Mouse (Mus musculus): ENCODE results near the gene 1110059E24Rik. TPM values are rescaled to one million over a fixed set of nuclear protein-coding genes. Genes with fewer than 3 reads are reported as not detected.
"Not testable (repeated sequence)": the region's sequence is repeated elsewhere in the genome, so short reads cannot be mapped to it uniquely, and the experiment has no call there.

Gene 1110059E24Rik
- polyA plus RNA-seq, 1 experiment from 2014 or later: 19.6 TPM

GRCm38 (mm10) chr19:21645301-21645700, 7.5 kb downstream of the 1110059E24Rik start:
- H3K4me2 ChIP-seq: no peak overlapping the region
- no peaks in the 10 kb centered on the region for H3K27me3 ChIP-seq (replicated peaks)
- no peak overlapping the region for H3K27ac ChIP-seq
- H3K36me3 ChIP-seq: no peaks in the 10 kb centered on the region
- no peak overlapping the region for H3K4me3 ChIP-seq
- H3K9ac ChIP-seq: no peak overlapping the region
- no peak for ATAC-seq
- H3K9me3 ChIP-seq (replicated peaks): no peaks in the 10 kb centered on the region
- peaks cover 22% of the 10 kb centered on the region; the same call in 1 of the 2 replicates for H3K4me1 ChIP-seq
- WGBS (ENCODE audit: insufficient replicate concordance): 67% methylated on average over 4 of the region's 4 CpGs

GRCm38 (mm10) chr19:21643935-21644334, 8.8 kb downstream of the 1110059E24Rik start:
- Histone ChIP-seq H3K9me3 (replicated peaks) (no peaks in the 10 kb centered on the region), H3K27ac (no peak overlapping the region), H3K36me3 (no peaks in the 10 kb centered on the region), H3K4me2 (no peak overlapping the region), H3K27me3 (replicated peaks) (no peaks in the 10 kb centered on the region), H3K4me3 (no peak overlapping the region), H3K4me1 (peaks cover 22% of the 10 kb centered on the region; the same call in 1 of the 2 replicates), H3K9ac (no peak overlapping the region)
- WGBS (ENCODE audit: insufficient replicate concordance): 68% methylated on average over 1 of the region's 1 CpGs
- ATAC-seq: no peak

DNA sequence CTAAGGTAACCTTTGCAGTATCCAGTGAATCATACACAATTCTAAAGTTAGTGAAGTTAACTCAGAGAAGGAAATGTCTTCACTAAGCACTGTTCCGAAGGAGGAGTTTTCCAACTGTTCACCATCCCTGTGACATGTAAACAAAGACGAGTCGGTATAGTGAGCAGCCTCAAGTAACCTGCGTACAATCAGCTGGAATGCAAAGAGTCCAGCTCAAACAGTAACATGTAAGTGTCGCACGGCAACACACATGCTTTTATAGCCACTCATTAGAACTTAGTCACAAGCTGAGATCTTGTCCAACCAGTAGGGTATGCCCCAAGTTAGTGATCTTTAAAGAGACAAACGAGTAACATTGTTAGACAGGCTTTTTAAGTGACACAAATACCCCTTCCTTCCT, 15.1 kb downstream of the 1110059E24Rik start:
- Histone ChIP-seq H3K27ac (no peak overlapping the region), H3K9ac (no peak overlapping the region), H3K36me3 (no peaks in the 10 kb centered on the region), H3K4me3 (no peak overlapping the region), H3K4me2 (no peak overlapping the region), H3K27me3 (replicated peaks) (no peaks in the 10 kb centered on the region), H3K9me3 (replicated peaks) (no peaks in the 10 kb centered on the region), H3K4me1 (no peaks in the 10 kb centered on the region)
- WGBS (ENCODE audit: insufficient replicate concordance): 72% methylated on average over 7 of the region's 7 CpGs
- ATAC-seq: no peak

DNA sequence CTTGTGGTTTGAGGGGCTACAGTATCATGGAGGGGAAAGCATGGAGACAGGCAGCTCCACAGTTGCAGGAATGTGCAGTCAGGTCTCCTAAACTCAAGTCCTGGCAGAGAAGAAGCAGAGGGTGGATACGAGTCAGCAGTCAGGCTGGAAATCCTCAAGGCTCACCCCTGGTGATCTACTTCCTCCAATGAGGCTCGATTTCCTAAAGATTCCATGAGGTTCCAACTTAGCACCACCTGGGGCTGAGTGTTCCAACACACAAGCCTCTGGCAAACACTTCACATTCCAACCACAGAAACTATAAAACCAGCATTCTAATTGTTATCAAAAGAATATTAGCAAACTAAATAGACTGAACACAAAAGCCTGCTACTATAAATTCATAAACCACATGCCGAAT, 15.9 kb downstream of the 1110059E24Rik start:
- no peaks in the 10 kb centered on the region for H3K9me3 ChIP-seq (replicated peaks)
- ATAC-seq: no peak
- no peak overlapping the region for H3K27ac ChIP-seq
- H3K4me2 ChIP-seq: no peak overlapping the region
- H3K9ac ChIP-seq: no peak overlapping the region
- no peaks in the 10 kb centered on the region for H3K27me3 ChIP-seq (replicated peaks)
- 51% methylated on average over 3 of the region's 3 CpGs for WGBS (ENCODE audit: insufficient replicate concordance)
- H3K4me3 ChIP-seq: no peak overlapping the region
- no peaks in the 10 kb centered on the region for H3K4me1 ChIP-seq
- H3K36me3 ChIP-seq: no peaks in the 10 kb centered on the region

GRCm38 (mm10) chr19:21635406-21635805, 17.4 kb downstream of the 1110059E24Rik start:
- Histone ChIP-seq H3K4me1 (peaks cover 9% of the 10 kb centered on the region; the same call in 1 of the 2 replicates), H3K27ac (no peak overlapping the region), H3K36me3 (no peaks in the 10 kb centered on the region), H3K4me2 (no peak overlapping the region), H3K9me3 (replicated peaks) (no peaks in the 10 kb centered on the region), H3K4me3 (no peak overlapping the region), H3K27me3 (replicated peaks) (no peaks in the 10 kb centered on the region), H3K9ac (no peak overlapping the region)
- no peak for ATAC-seq
- 67% methylated on average over 2 of the region's 2 CpGs for WGBS (ENCODE audit: insufficient replicate concordance)

GRCm38 (mm10) chr19:21630656-21631331, 22.0 kb downstream of the 1110059E24Rik start:
- 34% methylated on average over 14 of the region's 14 CpGs for WGBS (ENCODE audit: insufficient replicate concordance)
- Histone ChIP-seq H3K36me3 (no peaks in the 10 kb centered on the region), H3K27ac (no peak overlapping the region), H3K4me2 (no peak overlapping the region), H3K9me3 (replicated peaks) (no peaks in the 10 kb centered on the region), H3K4me1 (peaks cover 9% of the 10 kb centered on the region; the same call in 1 of the 2 replicates), H3K9ac (no peak overlapping the region), H3K27me3 (replicated peaks) (no peaks in the 10 kb centered on the region), H3K4me3 (no peak overlapping the region)
- ATAC-seq: no peak

DNA sequence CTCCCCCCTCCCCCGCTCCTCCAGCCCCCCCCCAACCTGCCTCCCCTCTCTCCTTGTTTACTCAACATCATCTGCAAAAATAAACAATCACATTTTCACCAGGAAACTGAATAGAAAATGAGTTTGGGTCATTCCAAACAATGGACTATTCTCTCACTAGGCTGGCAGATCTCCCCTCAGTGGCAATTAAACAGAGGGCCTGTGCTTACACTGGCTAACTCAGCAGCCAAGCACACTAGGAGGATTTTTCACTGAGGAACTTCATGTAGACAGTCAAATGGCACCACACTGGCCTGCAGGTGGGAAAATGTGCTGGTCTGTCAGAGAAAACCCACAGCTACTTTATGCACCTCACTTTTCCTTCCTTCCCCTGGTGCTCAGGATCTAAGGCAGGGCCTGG, 23.3 kb downstream of the 1110059E24Rik start:
- WGBS (ENCODE audit: insufficient replicate concordance): 60% methylated on average over 1 of the region's 1 CpGs
- no peak overlapping the region for H3K9ac ChIP-seq
- H3K4me2 ChIP-seq: no peak overlapping the region
- H3K27ac ChIP-seq: no peak overlapping the region
- H3K4me3 ChIP-seq: no peak overlapping the region
- H3K4me1 ChIP-seq: peaks cover 9% of the 10 kb centered on the region; the same call in 1 of the 2 replicates
- no peaks in the 10 kb centered on the region for H3K9me3 ChIP-seq (replicated peaks)
- H3K27me3 ChIP-seq (replicated peaks): no peaks in the 10 kb centered on the region
- H3K36me3 ChIP-seq: no peaks in the 10 kb centered on the region
- no peak for ATAC-seq

- 86% methylated on average over 1 of the region's 1 CpGs for WGBS (ENCODE audit: insufficient replicate concordance)
- no peak for ATAC-seq
- no peaks in the 10 kb centered on the region for H3K36me3 ChIP-seq
- H3K4me2 ChIP-seq: no peak overlapping the region
- no peaks in the 10 kb centered on the region for H3K27me3 ChIP-seq (replicated peaks)
- H3K9ac ChIP-seq: no peak overlapping the region
- no peaks in the 10 kb centered on the region for H3K9me3 ChIP-seq (replicated peaks)
- peaks cover 11% of the 10 kb centered on the region; the same call in 1 of the 2 replicates for H3K4me1 ChIP-seq
- H3K27ac ChIP-seq: no peak overlapping the region
- no peak overlapping the region for H3K4me3 ChIP-seq
These were observed 23.7 kb downstream of the 1110059E24Rik start for GRCm38 (mm10) chr19:21629030-21629429.

DNA sequence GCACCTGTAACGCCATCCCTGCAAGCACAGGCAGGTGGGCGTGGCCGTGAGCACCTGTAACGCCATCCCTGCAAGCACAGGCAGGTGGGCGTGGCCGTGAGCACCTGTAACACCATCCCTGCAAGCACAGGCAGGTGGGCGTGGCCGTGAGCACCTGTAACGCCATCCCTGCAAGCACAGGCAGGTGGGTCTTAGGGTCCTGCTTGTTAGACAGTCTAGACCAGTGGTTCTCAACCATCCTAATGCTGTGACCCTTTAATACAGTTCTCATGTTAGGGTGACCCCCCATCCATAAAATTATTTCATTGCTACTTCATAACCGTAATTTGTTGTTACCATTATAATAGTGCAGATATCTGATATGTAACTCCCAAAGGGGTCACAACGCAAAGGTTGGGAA, 24.3 kb downstream of the 1110059E24Rik start:
- H3K9me3 ChIP-seq (replicated peaks); H3K27ac ChIP-seq; H3K4me3 ChIP-seq; ATAC-seq; H3K9ac ChIP-seq; H3K36me3 ChIP-seq; H3K4me2 ChIP-seq; H3K27me3 ChIP-seq (replicated peaks): not testable (repeated sequence)
- 55% methylated on average over 8 of the region's 11 CpGs for WGBS (ENCODE audit: insufficient replicate concordance)
- H3K4me1 ChIP-seq: peaks cover 17% of the 10 kb centered on the region

DNA sequence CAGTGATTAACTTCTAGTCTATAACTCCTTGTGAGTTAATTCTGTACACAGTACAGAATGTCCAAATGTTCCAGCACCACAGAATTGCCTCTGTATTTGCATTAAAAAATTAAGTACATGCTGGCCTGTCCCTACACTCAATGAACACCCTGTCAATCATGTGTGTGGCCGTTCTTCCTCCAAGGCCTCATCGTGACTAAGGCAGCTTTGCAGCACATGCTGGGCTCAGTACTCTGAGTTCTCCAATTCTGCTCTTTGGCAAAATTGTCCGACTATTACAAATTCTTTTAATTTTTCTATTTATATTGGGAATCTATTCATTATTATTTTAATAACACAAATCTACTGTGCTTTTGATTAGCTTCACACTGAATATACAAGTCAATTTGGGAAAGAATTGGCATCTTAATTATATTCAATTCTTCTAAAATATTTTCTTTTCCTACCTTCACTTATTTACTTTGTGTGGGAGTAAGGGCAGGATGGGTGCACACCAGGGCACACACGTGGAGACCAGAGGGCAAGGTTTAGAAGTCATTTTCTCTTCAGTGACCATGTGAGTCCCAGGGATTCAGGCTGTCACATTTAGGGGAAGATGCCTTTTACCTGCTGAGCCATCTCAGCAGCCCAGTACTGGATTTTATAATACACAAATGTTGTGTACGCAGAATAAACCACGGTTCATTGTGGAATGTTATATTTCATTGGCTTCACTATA, 26.3 kb downstream of the 1110059E24Rik start:
- Histone ChIP-seq H3K4me3 (no peak overlapping the region), H3K4me1 (peaks cover 20% of the 10 kb centered on the region), H3K36me3 (no peaks in the 10 kb centered on the region), H3K4me2 (no peak overlapping the region), H3K27me3 (replicated peaks) (no peaks in the 10 kb centered on the region), H3K27ac (no peak overlapping the region), H3K9me3 (replicated peaks) (no peaks in the 10 kb centered on the region), H3K9ac (no peak overlapping the region)
- no peak for ATAC-seq
- whole genome bisulfite sequencing (ENCODE audit: insufficient replicate concordance): 61% methylated on average over 6 of the region's 6 CpGs

DNA sequence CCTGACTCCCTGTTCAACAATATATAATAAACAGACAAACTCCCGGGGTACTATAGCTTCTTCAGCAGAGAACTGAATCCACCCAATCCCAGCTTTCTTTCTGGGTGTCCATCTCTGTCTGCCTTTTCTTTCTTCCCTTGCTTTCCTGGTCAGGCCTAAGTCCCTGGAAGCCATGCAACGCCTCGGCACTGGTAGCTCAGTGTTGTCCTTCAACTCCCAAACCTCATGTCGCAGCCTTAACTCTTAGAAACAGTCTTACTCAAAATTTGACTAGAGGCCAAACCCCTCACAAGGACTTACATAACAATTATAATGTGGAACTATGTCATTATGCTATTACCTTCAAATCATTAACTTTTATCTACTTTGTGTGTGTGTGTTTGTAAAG, 28.6 kb downstream of the 1110059E24Rik start:
- Histone ChIP-seq H3K36me3 (no peaks in the 10 kb centered on the region), H3K4me1 (peaks cover 10% of the 10 kb centered on the region), H3K9me3 (replicated peaks) (no peaks in the 10 kb centered on the region), H3K4me3 (no peak overlapping the region), H3K27ac (no peak overlapping the region), H3K4me2 (no peak overlapping the region), H3K9ac (no peak overlapping the region), H3K27me3 (replicated peaks) (no peaks in the 10 kb centered on the region)
- 84% methylated on average over 4 of the region's 4 CpGs for WGBS (ENCODE audit: insufficient replicate concordance)
- ATAC-seq: no peak

- Histone ChIP-seq H3K4me3 (no peak overlapping the region), H3K4me2 (no peak overlapping the region), H3K4me1 (peaks cover 10% of the 10 kb centered on the region), H3K36me3 (no peaks in the 10 kb centered on the region), H3K27ac (no peak overlapping the region), H3K27me3 (replicated peaks) (no peaks in the 10 kb centered on the region), H3K9me3 (replicated peaks) (no peaks in the 10 kb centered on the region), H3K9ac (no peak overlapping the region)
- WGBS (ENCODE audit: insufficient replicate concordance): 64% methylated on average over 3 of the region's 3 CpGs
- no peak for ATAC-seq
These were observed 29.2 kb downstream of the 1110059E24Rik start for GRCm38 (mm10) chr19:21623410-21624147.

All from liver, embryonic 12.5 days (tissue).